Mouse (Mus musculus): ENCODE data around the gene Pard3.

GRCm38 (mm10) chr8:127480003-127480402 lies 416.3 kb downstream of the Pard3 start:
- TF ChIP-seq POLR2A (IDR thresholded peaks at IDR 0.05; ENCODE audit: borderline replicate concordance, extremely low read depth, insufficient read depth, insufficient read length, poor library complexity, severe bottlenecking) (no peak), CTCF (IDR thresholded peaks at IDR 0.05; ENCODE audit: borderline replicate concordance, extremely low read depth, insufficient read depth, insufficient read length) (no peak)
